Mouse (Mus musculus) heart, adult 2 months (tissue): Measurements from ENCODE around the gene Iqcf6. TPM values are rescaled to one million over a fixed set of nuclear protein-coding genes. Genes with fewer than 3 reads are reported as not detected.
A peak's percentile ranks its signal among the peaks of the same experiment; 100 is the strongest.
"Not testable (repeated sequence)": the region's sequence is repeated elsewhere in the genome, so short reads cannot be mapped to it uniquely, and the experiment has no call there.

Experiments
- DNase-seq, 2 experiments: peaks; one replicate each; pipeline ENCODE4 v3.0.0; 2021
- H3K27ac ChIP-seq: fragments of 200-600 bp; 2 replicates; pipeline ENCODE4 v1.8.1; 2022
- H3K27me3 ChIP-seq: fragments of 200-500 bp; 2 replicates; pipeline ENCODE4 v1.6.1; 2012; ENCODE audit warnings: mild to moderate bottlenecking, low read length, inconsistent platforms, mixed read lengths; ENCODE audit not compliant: control insufficient read depth, insufficient read depth
- H3K36me3 ChIP-seq: fragments of 200-500 bp; 2 replicates; pipeline ENCODE4 v1.6.1; 2012; ENCODE audit warnings: low read length, inconsistent platforms; ENCODE audit not compliant: control insufficient read depth, insufficient read depth
- H3K4me1 ChIP-seq: fragments of 200-500 bp; 2 replicates; pipeline ENCODE4 v1.6.1; 2011; ENCODE audit warnings: low read length; ENCODE audit not compliant: control insufficient read depth, insufficient read depth
- H3K4me3 ChIP-seq: fragments of 200-600 bp; 2 replicates; pipeline ENCODE4 v1.8.1; 2022
- H3K79me2 ChIP-seq: fragments of 200-500 bp; replicated peaks from 2 replicates; pipeline ENCODE4 v1.6.1; 2012; ENCODE audit warnings: mild to moderate bottlenecking, inconsistent platforms, low read length, moderate library complexity, mixed read lengths; ENCODE audit not compliant: control insufficient read depth, insufficient read depth
- H3K9ac ChIP-seq: fragments of 200-500 bp; 2 replicates; pipeline ENCODE4 v1.6.1; 2012; ENCODE audit warnings: low read depth, mild to moderate bottlenecking, control low read depth, inconsistent platforms, low read length, mixed read lengths
- CTCF ChIP-seq: fragments of 200-600 bp; IDR thresholded peaks from 2 replicates; pipeline ENCODE4 v1.8.1; 2022; ENCODE audit warnings: antibody characterized with exemption, mild to moderate bottlenecking, moderate library complexity
- EP300 ChIP-seq: fragments of 200-500 bp; IDR thresholded peaks from 2 replicates; pipeline ENCODE4 v1.6.1; 2011; ENCODE audit warnings: low read depth, low read length, control low read depth; ENCODE audit not compliant: insufficient read depth
- POLR2A ChIP-seq: fragments of 200-500 bp; IDR thresholded peaks from 2 replicates; pipeline ENCODE4 v1.6.1; 2011; ENCODE audit warnings: mild to moderate bottlenecking, low read depth, low read length, control low read depth; ENCODE audit not compliant: insufficient read depth
- WGBS: fragments of 180-500 bp; shearing (Covaris S2); methylation state at CpG from one replicate; pipeline ENCODE4 v1.1.7; 2018; 5-methylcytosine and 5-hydroxymethylcytosine counted together
- intact Hi-C: fragments of 180-260 bp; cut with DNase I; formaldehyde crosslinking; loops from one replicate; pipeline ENCODE4 v1.15.1; 2025
- polyA plus RNA-seq: library from polyadenylated mRNA; depleted of rRNA; stranded (reverse); fragments of >200 nt; gene quantifications from 2 replicates; pipeline ENCODE4 v1.2.3, GENCODE M21; 2012
- total RNA-seq, 2 experiments: library from RNA; stranded (reverse); gene quantifications; 2 replicates each; pipeline ENCODE4 v1.2.3; 2021

Gene Iqcf6
- total and polyA plus RNA-seq, 3 experiments: not detected

GRCm38 (mm10) chr9:106600546-106600945 is 25.8 kb upstream of the Iqcf6 start:
- H3K4me3 ChIP-seq: no peak overlapping the region
- H3K36me3 ChIP-seq: no peaks in the 10 kb centered on the region
- no peak overlapping the region for H3K9ac ChIP-seq
- no peaks in the 10 kb centered on the region for H3K27me3 ChIP-seq
- WGBS: 21% methylated on average over 8 of the region's 8 CpGs
- H3K4me1 ChIP-seq: no peaks in the 10 kb centered on the region
- H3K27ac ChIP-seq: no peak overlapping the region
- peak; percentile 77 for TF ChIP-seq CTCF
- TF ChIP-seq EP300: no peak
- H3K79me2 ChIP-seq: no peaks in the 10 kb centered on the region
- intact Hi-C loops: loop anchor here (5.0 kb wide), 1 partner anchor 217 kb away; no protein-coding TSS in a partner anchor
- DNase-seq: peak; percentile 5 to 30

- 86% methylated on average over 4 of the region's 4 CpGs for WGBS
- no peaks in the 10 kb centered on the region for H3K27me3 ChIP-seq
- no peak for TF ChIP-seq CTCF
- no peak for TF ChIP-seq EP300
- no peak for TF ChIP-seq POLR2A
- no peak overlapping the region for H3K9ac ChIP-seq
- no peak overlapping the region for H3K27ac ChIP-seq
- no peaks in the 10 kb centered on the region for H3K79me2 ChIP-seq
- H3K4me1 ChIP-seq: no peaks in the 10 kb centered on the region
- H3K4me3 ChIP-seq: no peak overlapping the region
- intact Hi-C loops: no loop called here
- DNase-seq: no peak
- no peaks in the 10 kb centered on the region for H3K36me3 ChIP-seq
Measured at GRCm38 (mm10) chr9:106610727-106611126, 15.7 kb upstream of the Iqcf6 start.

- WGBS: 52% methylated on average over 2 of the region's 2 CpGs
- H3K4me1 ChIP-seq: no peaks in the 10 kb centered on the region
- no peaks in the 10 kb centered on the region for H3K79me2 ChIP-seq
- no peak overlapping the region for H3K27ac ChIP-seq
- no peak for DNase-seq
- no peak overlapping the region for H3K9ac ChIP-seq
- no peaks in the 10 kb centered on the region for H3K27me3 ChIP-seq
- no peak for TF ChIP-seq CTCF
- no peak for TF ChIP-seq EP300
- TF ChIP-seq POLR2A: no peak
- no peak overlapping the region for H3K4me3 ChIP-seq
- intact Hi-C loops: no loop called here
- no peaks in the 10 kb centered on the region for H3K36me3 ChIP-seq
Measured at GRCm38 (mm10) chr9:106613951-106614350, 12.4 kb upstream of the Iqcf6 start.

- Histone ChIP-seq H3K4me3 (no peak overlapping the region), H3K9ac (no peak overlapping the region), H3K27me3 (no peaks in the 10 kb centered on the region), H3K4me1 (no peaks in the 10 kb centered on the region), H3K79me2 (no peaks in the 10 kb centered on the region), H3K27ac (no peak overlapping the region), H3K36me3 (no peaks in the 10 kb centered on the region)
- no peak for DNase-seq
- 42% methylated on average over 3 of the region's 3 CpGs for WGBS
- intact Hi-C loops: no loop called here
- TF ChIP-seq CTCF (no peak), POLR2A (no peak), EP300 (no peak)
Measured at GRCm38 (mm10) chr9:106614616-106615015, 11.8 kb upstream of the Iqcf6 start.

- Histone ChIP-seq H3K4me1 (no peaks in the 10 kb centered on the region), H3K27ac (no peak overlapping the region), H3K36me3 (no peaks in the 10 kb centered on the region), H3K4me3 (no peak overlapping the region), H3K9ac (no peak overlapping the region), H3K79me2 (no peaks in the 10 kb centered on the region), H3K27me3 (no peaks in the 10 kb centered on the region)
- intact Hi-C loops: no loop called here
- TF ChIP-seq POLR2A: no peak
- TF ChIP-seq EP300: no peak
- no peak for TF ChIP-seq CTCF
- no peak for DNase-seq
- 77% methylated on average over 9 of the region's 9 CpGs for WGBS
Measured at GRCm38 (mm10) chr9:106616306-106616705, 10.1 kb upstream of the Iqcf6 start.

GRCm38 (mm10) chr9:106617496-106617895 is 8.9 kb upstream of the Iqcf6 start:
- 77% methylated on average over 3 of the region's 3 CpGs for WGBS
- DNase-seq: no peak
- Histone ChIP-seq H3K4me3 (no peak overlapping the region), H3K27ac (no peak overlapping the region), H3K27me3 (no peaks in the 10 kb centered on the region), H3K79me2 (no peaks in the 10 kb centered on the region), H3K9ac (no peak overlapping the region), H3K4me1 (no peaks in the 10 kb centered on the region), H3K36me3 (no peaks in the 10 kb centered on the region)
- intact Hi-C loops: no loop called here
- no peak for TF ChIP-seq POLR2A
- no peak for TF ChIP-seq CTCF
- TF ChIP-seq EP300: no peak

- H3K27ac ChIP-seq, H3K79me2 ChIP-seq, H3K9ac ChIP-seq, DNase-seq, H3K36me3 ChIP-seq, intact Hi-C loops, H3K4me3 ChIP-seq, H3K4me1 ChIP-seq, H3K27me3 ChIP-seq: not testable (repeated sequence)
- WGBS: 17% methylated on average over 8 of the region's 8 CpGs
Measured at GRCm38 (mm10) chr9:106627796-106628195, 1.4 kb downstream of the Iqcf6 start.
